Mouse (Mus musculus): ENCODE data around the gene Fau.
"Not testable (repeated sequence)": the region's sequence is repeated elsewhere in the genome, so short reads cannot be mapped to it uniquely, and the experiment has no call there.

Fau gene

DNA sequence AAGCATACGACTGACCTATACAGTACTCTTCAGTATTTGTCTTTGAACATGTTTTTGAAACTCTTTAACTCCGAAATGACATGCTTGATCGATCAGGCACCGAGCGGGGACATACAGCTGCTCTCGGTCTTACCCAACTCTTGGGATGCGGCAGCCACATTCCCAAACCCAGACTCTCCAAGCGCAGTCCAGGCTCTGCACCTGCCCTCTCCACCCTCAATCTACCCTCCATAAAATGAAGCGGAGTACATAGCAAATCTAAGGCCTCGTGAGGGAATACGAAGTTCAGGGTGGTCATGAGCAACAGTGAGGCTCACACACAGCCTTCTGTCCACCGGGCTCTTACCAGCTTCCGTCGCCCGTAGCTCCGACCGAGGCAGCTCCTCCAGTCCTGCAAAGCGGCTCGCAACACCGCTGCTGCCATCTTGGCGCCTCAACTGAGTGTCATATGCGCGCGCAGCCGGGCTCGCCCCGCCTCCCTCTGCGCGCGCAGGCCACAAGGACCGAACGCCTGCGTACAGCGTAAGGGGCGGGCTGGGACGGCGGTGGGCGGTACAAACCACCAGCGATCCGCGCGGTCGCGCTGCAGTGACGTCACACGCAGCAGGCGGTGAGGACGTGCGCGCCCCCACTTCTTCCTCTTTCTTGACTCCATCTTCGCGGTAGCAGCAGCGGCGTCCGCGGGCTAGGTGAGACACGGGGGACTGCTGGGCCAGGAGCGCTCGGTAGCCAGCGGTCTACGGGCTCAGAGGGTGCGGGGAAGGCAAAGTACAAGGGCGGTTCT, at the start of gene Fau, which contains the start of gene Mrpl49:
Gene Fau, plus strand, starts transcription at position 532 of the 784 bp plus-strand sequence.
Gene Mrpl49, minus strand, starts transcription at position 473 of the 784 bp plus-strand sequence.
- peak; percentile 99 for DNase-seq (ENCODE audit: low spot score in 2 of 2)

DNA sequence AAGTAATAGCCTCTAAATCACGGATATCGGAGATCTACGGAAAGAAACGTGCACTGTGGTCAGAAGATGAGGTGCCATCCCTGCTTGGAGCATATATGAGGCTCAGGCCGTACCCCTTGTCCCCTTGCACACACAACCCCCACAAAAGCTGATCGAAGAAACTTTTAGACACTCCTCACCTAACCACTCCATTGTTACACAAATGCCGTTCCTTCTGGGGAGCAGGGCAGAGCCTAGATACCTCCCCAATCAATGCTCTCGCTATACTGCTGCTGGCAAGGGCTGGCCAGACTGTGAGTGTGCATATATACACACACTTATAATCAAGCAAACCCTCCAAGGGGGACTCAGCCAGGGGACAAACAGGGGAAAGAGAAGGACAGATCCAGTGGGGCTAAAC, 48.5 kb upstream of the Fau start:
- no peak for DNase-seq (ENCODE audit: low spot score in 2 of 2)

DNA sequence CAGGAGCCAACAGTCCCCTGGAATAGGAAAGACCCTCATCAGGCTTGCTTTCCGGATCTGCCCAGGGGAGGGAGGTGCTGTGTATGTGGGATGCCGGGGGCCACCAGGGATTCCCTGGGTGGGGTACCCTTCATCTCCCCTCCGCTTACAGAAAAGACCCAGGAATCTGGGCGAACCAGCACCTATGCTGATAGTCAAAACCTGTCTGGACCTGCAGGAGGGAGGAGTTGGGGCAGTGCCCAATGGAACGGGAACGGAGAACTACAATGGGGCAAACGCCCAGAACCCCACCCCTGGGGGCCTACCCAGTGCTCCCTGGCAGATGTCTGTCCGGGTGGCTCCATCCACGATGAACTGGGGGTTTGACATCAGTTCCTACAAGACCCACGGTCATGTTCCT, 44.0 kb upstream of the Fau start:
- DNase-seq (ENCODE audit: low spot score in 2 of 2), result no peak

DNA sequence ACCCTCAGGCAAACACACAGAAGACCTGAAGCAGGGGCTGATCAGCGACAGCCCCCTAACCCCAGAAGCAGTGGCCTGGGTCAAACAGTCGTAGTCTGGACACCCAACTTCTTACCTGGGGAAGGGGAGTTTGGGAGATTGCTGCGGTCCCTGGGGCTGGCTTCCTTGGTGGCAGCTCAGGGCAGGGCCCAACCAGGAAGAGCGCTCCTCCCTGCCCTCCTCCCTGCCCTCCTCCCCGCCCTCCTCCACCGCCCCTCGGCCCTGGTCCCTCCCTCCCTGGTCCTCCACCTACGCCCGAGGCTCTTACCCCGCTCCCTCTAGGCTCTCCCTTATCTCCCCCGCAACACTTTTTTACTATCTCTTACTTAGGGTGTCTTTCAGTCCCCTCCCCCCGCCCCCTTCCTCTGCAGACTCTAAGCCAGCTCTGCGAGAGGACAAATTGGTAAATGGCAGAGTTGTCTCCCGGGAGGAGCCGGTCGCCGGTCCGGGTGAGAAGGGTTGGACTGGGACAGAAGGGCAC, 42.6 kb upstream of the Fau start:
- DNase-seq (ENCODE audit: low spot score in 2 of 2), result no peak

DNA sequence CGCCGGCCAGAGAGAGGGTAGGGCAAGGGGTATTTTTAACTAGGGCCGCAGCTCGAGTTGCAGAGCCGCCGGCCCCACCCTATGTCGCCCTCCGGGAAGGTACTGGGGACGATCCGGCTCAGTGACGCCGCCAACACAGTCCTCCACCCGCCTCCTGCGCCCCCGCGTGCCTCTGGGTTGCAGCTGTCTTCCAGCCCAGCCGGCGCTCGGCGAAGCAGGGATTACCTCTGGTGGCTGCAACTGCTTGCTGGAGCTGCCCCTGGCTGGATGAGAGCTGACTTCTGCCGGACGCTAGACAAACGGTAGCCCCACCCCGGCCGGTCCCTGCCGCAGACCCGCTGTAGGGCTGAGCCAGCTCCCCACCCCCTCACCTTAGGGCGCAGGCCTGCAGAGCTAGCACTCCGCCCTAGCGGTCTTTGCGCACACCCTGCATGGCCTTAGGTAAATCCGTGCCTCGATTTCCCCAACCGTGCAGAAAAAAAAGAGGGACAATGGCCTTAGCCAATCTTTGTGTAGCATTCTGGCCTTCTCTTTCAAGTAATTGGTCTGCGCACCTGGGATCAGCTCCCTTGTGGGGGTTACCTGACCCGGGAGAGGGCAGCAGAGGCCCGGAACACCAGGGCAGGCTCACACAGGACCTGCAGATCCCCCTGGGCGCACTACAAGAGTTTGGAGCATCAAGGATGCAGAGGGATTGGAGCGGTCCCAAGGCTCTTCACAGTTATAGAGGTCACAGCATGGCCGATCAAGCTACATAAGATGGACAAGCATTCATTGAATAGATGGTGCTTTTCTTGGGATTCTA, 41.9 kb upstream of the Fau start, which contains the start of gene Capn1:
Gene Capn1, minus strand, starts transcription at position 387 of the 805 bp plus-strand sequence.
- peak; percentile 35 to 56 for DNase-seq (ENCODE audit: low spot score in 2 of 2)

DNA sequence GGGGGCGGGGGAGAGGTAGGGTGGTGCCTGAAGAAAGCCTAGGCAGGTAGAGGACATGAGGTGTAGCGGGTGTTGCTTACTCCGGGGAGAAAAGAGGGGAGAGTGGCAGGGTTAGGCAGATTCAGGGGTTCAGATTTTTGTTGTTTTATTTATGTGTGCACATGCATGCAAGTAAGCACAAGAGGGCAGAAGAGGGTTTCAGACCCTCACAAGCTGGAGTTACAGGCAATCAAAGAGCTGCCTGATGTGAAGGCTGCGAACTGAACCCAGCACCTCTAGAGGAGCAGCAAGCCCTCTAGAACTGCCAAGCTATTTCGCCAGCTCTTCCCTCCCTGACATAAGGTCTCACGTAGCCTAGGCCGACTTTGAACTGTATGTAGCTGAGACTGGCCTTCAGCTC, 41.1 kb upstream of the Fau start:
- DNase-seq (ENCODE audit: low spot score in 2 of 2), result no peak

DNA sequence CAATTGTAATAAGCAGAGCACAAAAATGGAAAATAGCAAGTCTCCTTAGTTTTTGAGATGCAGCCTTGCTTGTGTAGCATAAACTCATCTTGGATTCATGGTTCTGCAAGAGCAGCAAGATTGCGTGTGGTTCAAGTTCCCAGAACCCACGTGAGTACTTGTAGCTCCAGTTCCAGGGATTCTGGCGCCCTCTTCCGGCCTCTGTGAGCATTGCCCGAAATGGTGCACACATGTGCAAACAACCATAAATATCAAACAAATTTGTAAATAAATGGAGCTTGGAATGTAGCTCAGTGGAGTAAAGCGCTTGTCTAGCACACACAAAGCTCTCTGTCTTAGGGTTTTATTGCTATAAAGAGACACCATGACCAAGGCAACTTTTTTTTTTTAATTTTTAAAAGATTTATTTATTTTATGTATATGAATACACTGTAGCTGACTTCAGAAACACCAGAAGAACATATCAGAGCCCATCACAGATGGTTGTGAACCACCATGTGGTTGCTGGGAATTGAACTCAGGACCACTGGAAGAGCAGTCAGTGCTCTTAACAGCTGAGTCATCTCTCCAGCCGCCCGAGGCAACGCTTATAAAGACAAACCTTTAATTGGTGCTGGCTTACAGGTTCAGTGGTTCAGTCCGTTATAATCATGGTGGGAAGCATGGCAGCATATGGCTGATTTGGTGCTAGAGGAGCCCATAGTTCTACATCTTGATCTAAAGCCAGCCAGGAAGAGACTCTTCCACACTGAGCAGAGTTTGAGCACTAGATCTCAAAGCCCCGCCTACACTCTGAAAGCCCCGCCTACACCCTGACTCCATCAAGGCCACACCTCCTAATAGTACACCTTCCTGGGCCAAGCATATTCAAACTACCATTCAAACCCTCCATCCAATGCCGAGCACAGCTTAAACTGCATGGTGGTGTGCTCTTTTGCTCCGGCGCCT, 39.2 kb upstream of the Fau start:
- DNase-seq (ENCODE audit: low spot score in 2 of 2), result peak; percentile 76

DNA sequence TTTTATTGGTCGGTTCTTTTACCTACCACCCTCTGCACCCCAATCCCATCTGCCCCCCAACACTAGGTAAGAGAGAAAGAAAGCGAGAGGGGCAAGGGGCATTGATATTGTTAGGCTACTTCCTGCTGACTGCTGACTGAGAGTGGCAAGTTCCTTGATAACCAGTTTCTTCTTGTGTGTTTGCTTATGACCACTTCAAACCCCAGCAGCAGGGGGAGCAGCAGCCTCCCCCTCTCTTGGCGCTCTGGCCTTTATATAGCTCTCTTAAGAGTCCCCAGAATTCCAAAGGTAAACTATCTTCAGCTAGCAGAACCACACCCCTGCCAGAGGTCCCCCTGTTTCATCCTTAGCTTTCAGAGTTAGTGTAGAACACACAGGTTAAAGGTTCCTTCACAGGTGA, 37.4 kb upstream of the Fau start:
- DNase-seq (ENCODE audit: low spot score in 2 of 2), result no peak

DNA sequence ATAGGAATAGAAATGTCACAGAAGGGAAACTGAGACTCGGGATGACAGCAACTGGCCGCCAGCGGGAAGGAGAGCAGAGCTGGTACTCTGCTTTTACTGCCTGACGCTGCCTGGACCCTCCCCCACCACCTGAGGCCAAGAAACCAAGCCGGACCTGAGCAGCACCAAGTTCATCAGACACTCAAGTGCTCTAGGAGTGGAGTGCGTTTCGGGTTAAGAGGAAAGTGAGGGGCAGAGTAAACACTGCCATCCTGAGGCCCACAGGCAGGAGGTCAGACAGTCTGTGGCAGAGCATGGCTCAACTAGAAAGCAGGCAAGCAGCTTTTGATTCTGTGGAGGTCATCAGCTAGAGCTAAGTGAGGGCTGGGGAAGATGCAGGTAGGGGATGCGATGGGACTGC, 34.6 kb upstream of the Fau start:
- no peak for DNase-seq (ENCODE audit: low spot score in 2 of 2)

DNA sequence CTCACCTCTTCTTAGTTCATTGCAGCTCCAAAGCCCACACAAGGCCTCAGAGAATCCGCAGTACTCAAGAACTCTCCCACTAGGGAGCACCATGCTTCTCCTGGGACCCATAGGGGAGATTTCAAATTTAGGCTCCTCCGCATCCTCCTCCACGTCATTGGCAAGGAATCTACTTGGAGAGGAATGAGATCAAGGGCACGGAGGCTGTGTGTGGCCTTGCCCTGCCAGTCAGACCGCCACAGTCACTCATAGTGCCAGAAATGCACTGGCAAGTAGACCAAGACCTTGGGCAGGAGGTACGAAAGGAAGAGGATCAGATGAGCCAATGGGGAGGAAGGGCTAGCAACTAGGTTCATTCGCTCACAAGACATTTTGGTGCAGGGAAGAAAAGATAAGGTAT, 33.7 kb upstream of the Fau start:
- no peak for DNase-seq (ENCODE audit: low spot score in 2 of 2)

DNA sequence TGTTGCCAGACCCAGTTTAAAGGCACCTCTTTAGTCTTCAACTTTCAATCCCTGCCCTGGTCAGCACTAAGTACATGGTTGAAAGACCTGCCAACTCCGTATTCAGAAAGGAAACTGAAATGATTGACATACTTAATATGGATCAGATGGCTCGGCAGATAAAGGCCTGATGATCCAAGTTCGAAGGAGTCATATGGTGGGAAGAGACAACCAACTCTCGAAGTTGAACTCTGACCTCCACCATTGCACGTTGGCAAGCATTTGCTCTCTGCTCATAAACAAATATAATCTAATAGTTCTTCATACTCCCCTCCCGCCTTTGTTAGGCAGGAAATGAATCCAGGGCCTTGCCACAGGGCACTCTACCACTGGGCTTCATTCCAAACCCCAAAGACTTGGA, 28.7 kb upstream of the Fau start:
- no peak for DNase-seq (ENCODE audit: low spot score in 2 of 2)

DNA sequence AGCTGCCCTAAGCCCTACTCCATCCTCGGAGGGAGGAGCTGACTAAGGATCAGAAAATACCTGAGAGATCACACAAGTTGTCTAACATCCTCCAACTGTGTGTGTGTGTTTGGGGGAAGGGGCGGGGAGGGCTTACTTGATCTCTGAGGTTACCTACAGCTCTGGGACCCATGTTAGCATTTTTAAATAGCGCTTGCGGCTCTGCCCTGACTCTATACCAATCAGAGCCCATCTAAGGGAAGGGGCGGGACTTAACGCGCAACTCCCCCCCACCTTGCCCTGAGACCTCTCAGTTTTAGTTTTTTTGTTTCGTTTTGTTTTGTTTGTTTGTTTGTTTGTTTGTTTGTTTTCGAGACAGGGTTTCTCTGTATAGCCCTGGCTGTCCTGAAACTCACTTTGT, 28.2 kb upstream of the Fau start:
- DNase-seq (ENCODE audit: low spot score in 2 of 2), result no peak

DNA sequence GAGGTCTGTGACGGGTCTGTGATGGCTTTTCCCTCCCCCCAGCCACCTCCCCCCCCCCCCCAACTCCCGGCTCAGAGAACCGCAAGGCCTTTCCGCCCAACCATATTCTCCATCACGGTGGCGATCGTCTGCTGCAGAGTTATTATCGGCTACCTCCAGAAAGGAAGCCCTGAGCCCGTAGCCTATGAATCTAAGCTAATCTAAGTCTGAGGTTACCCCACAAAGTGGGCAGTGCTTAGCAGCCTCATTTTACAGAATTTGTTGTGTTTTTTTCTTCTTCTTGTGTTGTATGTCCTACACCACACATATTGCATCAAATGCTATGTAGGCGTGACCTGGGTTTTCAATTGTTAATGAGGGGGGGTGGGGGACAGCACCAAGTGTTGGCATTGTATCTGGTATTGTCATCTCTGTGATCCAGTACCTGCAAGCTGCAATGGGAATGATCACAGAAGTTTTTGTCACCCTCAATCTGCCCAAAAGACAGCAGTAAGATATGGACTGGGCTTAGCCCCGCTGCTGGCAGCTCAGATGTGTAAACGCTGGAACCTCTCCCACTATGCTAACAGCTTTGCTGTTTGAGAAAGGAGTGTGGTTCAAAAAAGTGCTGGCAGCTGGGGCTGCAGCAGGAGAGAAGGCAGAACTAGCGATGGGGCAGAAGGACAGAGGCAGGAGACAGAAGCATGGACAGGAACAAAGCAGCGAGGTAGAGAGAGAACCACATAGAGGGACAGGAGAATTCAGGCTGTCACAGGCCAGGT, 26.9 kb upstream of the Fau start:
- no peak for DNase-seq (ENCODE audit: low spot score in 2 of 2)

DNA sequence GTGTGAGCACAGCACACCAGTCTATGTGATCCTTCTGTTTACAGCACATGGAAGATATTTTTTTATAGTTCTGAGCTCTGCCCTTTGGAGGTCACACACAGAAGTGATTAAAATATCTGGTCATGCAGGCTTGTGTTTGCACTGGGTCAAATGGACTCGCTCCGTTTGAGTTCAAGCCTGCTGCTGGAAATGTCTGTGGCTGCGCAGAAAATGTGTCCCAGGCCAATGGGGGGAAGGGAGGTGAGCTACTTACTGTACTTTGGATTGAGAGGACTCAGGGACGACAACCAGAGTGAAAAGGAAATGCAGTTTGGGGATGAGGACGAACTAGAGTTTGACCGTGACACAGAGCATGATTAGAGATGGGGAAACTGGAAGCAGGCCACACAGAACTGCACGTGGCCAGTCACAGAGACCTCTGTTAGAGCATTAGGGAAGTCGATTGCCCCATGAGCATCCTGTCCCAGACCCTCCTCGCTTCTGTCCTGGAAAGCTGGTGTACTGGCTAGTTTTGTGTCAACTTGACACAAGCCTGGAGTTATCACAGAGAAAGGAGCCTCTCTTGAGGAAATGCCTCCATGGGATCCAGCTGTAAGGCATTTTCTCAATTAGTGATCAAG, 21.6 kb upstream of the Fau start:
- no peak for DNase-seq (ENCODE audit: low spot score in 2 of 2)

DNA sequence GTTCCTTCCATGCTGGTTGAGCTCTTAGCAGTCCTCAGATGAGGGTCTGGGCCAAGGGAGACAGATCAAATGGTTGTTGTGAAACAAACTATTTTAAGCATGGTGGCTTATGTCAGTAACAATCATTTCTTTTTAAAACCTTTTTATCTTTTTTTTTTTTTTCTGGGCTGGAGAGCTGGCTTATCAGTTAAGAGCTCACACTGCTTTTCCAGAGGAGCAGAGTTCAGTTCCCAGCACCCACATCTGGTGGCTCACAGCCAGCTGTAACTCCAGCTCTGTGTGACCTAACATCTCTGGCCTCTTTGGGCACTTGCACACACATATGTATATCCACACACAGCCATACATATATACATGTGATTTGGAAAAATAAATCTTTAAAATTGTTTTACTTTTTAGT, 19.9 kb upstream of the Fau start:
- no peak for DNase-seq (ENCODE audit: low spot score in 2 of 2)

DNA sequence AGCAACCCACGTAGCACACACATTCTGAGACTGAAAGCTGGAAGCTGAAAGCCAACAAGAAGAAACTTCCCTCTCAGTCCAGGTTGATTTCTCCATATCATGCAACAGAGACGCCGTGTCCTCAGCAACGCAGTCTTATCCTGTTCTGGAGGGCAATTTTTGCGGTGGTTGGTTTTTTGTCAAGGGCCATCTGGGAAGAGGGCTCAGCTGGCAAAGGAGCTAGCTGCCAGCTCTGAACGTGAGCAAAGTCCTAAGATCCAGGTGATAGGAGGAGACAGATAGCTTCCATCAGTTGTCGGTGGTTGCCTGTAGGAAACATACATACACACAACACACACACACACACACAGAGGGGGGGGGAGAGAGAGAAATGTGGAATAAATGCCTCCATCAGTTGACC, 19.3 kb upstream of the Fau start:
- DNase-seq (ENCODE audit: low spot score in 2 of 2), result no peak

DNA sequence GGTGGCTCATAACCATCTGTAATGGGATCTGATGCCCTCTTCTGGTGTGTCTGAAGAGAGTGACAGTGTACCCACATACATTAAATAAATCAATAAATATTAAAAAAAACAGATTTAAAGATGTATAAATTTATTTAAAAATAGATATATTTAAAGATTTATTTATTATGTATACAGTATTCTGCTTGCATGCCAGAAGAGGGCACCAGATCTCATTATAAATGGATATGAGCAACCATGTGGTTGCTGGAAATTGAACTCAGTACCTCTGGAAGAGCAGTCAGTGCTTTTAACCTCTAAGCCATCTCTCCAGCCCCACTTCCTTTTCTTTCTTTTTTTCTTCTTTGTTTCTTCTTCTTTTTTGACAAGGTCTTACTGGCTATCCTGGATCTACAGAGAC, 17.6 kb upstream of the Fau start:
- no peak for DNase-seq (ENCODE audit: low spot score in 2 of 2)

DNA sequence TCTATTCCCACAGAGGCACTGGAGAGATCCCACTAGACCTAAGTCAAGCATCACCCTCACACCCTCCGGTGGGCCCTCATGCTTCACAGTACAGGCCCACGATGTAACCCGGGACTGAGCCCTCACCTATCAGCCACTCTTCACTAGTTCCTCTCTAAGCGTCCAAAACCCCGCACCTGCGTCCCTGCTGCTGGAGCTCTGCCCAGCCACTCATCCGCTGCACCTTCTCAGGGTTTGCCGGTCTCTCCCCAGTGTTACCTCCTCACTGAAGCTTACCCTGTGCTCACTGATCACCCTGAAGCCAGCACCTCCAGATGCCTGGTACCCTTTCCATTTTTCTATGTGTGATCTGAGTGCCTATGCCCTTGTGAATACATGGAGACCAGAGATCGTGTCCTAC, 15.4 kb upstream of the Fau start:
- no peak for DNase-seq (ENCODE audit: low spot score in 2 of 2)

DNA sequence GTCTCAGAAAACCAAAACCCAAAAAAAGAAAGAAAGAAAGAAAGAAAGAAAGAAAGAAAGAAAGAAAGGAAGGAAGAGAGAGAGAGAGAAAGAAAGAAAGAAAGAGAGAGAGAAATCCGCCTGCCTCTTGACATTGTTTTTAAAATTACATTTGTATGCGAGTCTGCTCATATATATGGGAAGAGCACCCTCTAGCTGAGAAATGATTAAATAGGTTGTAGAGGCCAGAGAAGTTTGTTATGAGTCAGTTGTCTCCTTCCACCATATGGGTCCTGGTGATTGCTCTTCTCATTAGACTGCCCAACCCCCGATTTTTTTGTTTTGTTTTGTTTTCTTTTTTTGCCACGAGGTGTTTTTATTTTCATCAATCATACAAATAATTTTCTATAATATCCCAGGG, 13.5 kb upstream of the Fau start:
- not testable (repeated sequence) for DNase-seq (ENCODE audit: low spot score in 2 of 2)

Data from right cerebral cortex, postnatal 36 days (tissue).